Comparison of ENCODE assay signal across 8 mouse cellular contexts in genomic region chr7:136894106-136894986, GRCm38 (mm10). TPM values are rescaled to one million over a fixed set of nuclear protein-coding genes. Genes with fewer than 3 reads are reported as not detected.
DNase-seq lines count a peak whose midpoint lies in the region; ATAC-seq lines count a peak whose summit lies in the region.

Gene Mgmt (plus strand): TSS chr7:136894614.

- peak within 1 kb of the TSS; percentile 46 for H3K4me2 ChIP-seq in embryonic facial prominence, embryonic 11.5 days (ENCODE audit: low read depth, low read length)
- peak within 1 kb of the TSS; percentile 55 for H3K4me2 ChIP-seq in intestine, embryonic 16.5 days (ENCODE audit: low read depth, low read length)

- H3K9me3 ChIP-seq in embryonic facial prominence, embryonic 11.5 days (replicated peaks; ENCODE audit: control insufficient read depth, low read length) = no peaks in the 10 kb centered on the region
- no peaks in the 10 kb centered on the region for H3K9me3 ChIP-seq in intestine, embryonic 16.5 days (ENCODE audit: control insufficient read depth, low read length)

- H3K9ac ChIP-seq in embryonic facial prominence, embryonic 11.5 days (replicated peaks; ENCODE audit: low read length) = peak within 1 kb of the TSS; percentile 63
- H3K9ac ChIP-seq in intestine, embryonic 16.5 days (ENCODE audit: low read depth, low read length) = peak within 1 kb of the TSS; percentile 67

- peak; percentile 94 for DNase-seq in adrenal gland, postnatal 25 days
- peak; percentile 96 for DNase-seq in embryonic facial prominence, embryonic 11.5 days (ENCODE audit: low spot score)
- DNase-seq in gonadal fat pad, adult 2 months (ENCODE audit: low read depth) = peak; percentile 37
- peak; percentile 78 to 89 for DNase-seq in left cerebral cortex, postnatal 25 days (ENCODE audit: low spot score in 2 of 2)
- DNase-seq in mesoderm, embryonic 11.5 days (ENCODE audit: low read depth, low spot score) = peak; percentile 93
- DNase-seq in right cerebral cortex, postnatal 25 days = peak; percentile 81
- peak; percentile 89 to 95 for DNase-seq in urinary bladder, postnatal 36 days (ENCODE audit: low spot score in 2 of 2)

- peak; percentile 99 for ATAC-seq in embryonic facial prominence, embryonic 11.5 days (replicated peaks; ENCODE audit: insufficient number of reproducible peaks, low FRiP score, low TSS enrichment, low read depth)
- peak; percentile 100 for ATAC-seq in intestine, embryonic 16.5 days

- peak within 1 kb of the TSS; percentile 25 for H3K4me3 ChIP-seq in embryonic facial prominence, embryonic 11.5 days (ENCODE audit: low read depth, low read length)
- H3K4me3 ChIP-seq in intestine, embryonic 16.5 days (ENCODE audit: low read length) = peak within 1 kb of the TSS; percentile 43

- no peaks in the 10 kb centered on the region for H3K27me3 ChIP-seq in embryonic facial prominence, embryonic 11.5 days (ENCODE audit: control insufficient read depth, insufficient read depth, low read length)
- H3K27me3 ChIP-seq in intestine, embryonic 16.5 days (replicated peaks; ENCODE audit: control insufficient read depth, insufficient read depth, low read length) = no peaks in the 10 kb centered on the region

- H3K27ac ChIP-seq in embryonic facial prominence, embryonic 11.5 days (replicated peaks; ENCODE audit: low read depth, low read length) = no peak within 1 kb of the TSS
- H3K27ac ChIP-seq in intestine, embryonic 16.5 days (ENCODE audit: low read length) = peak within 1 kb of the TSS; percentile 57; the same call in 1 of the 2 replicates

- intact Hi-C loops in left cerebral cortex, postnatal 25 days (cut with DNase I) = no loop called here

- 11% methylated on average over 33 of the region's 33 CpGs for WGBS in embryonic facial prominence, embryonic 11.5 days
- 11% methylated on average over 32 of the region's 33 CpGs for WGBS in intestine, embryonic 16.5 days

- H3K36me3 ChIP-seq in embryonic facial prominence, embryonic 11.5 days (replicated peaks; ENCODE audit: control insufficient read depth, insufficient read depth, low read depth, low read length) = no peaks in the 10 kb centered on the region
- H3K36me3 ChIP-seq in intestine, embryonic 16.5 days (ENCODE audit: control insufficient read depth, insufficient read depth, low read length) = no peaks in the 10 kb centered on the region

- no peaks in the 10 kb centered on the region for H3K4me1 ChIP-seq in embryonic facial prominence, embryonic 11.5 days (ENCODE audit: control insufficient read depth, insufficient read depth, low read length)
- H3K4me1 ChIP-seq in intestine, embryonic 16.5 days (ENCODE audit: control insufficient read depth, insufficient read depth, low read length) = 0 out of 2 replicates have a peak, but pooled peaks cover 3% of the 10 kb centered on the region

RNA-seq across cellular contexts. Expression of gene Mgmt, which starts in this region (rescaled TPM):
- total RNA-seq in adrenal gland, postnatal 25 days (2021) = 5.2 and 6.4 TPM in 2 replicates
- polyA plus RNA-seq in embryonic facial prominence, embryonic 11.5 days (2014; fragmentation: Nextera tagmentation; extraction: Ambion mirVana) = 5.0 and 5.7 TPM in 2 replicates
- 3.7 and 5.2 TPM in 2 replicates for polyA plus RNA-seq in gonadal fat pad, adult 2 months (2012; rRNA removed)
- 5.4 and 5.9 TPM in 2 replicates for polyA plus RNA-seq in intestine, embryonic 16.5 days (2015; fragmentation: Nextera tagmentation; extraction: Ambion mirVana)
- total RNA-seq in left cerebral cortex, postnatal 25 days (2021) = under 1 TPM; 0.78 to 0.87 TPM

Comparison
In these comparisons a context has a peak if more than half of its experiments do, and no peak if none do; other contexts are left out.
1. Peak in DNase-seq in left cerebral cortex, postnatal 25 days; RNA of the gene not detected or under 1 TPM.
2. DNase-seq: peak in every context shown above with its lines; median percentile 96 in embryonic facial prominence, embryonic 11.5 days; 94 in adrenal gland, postnatal 25 days; 93 in mesoderm, embryonic 11.5 days; 92 in urinary bladder, postnatal 36 days; 84 in left cerebral cortex, postnatal 25 days; 81 in right cerebral cortex, postnatal 25 days; 37 in gonadal fat pad, adult 2 months.